Comparison of ENCODE assay signal across 17 mouse cellular contexts in genomic region chrX:93689287-93689686, GRCm38 (mm10). TPM values are rescaled to one million over a fixed set of nuclear protein-coding genes. Genes with fewer than 3 reads are reported as not detected.
DNase-seq lines count a peak whose midpoint lies in the region; ATAC-seq lines count a peak whose summit lies in the region.
"Had no signal": no experiment of that assay in that cellular context is flagged by ENCODE, and none has a peak within 500 bp of the region (broad histone marks: within the 10 kb centered on the region; RNA-seq: fewer than 3 reads in every experiment).

No protein-coding gene starts in this region.

- no peak overlapping the region for H3K9ac ChIP-seq in forebrain, embryonic 12.5 days
- H3K9ac ChIP-seq: forebrain, embryonic 13.5 days; hindbrain, embryonic 13.5 days; neural tube, embryonic 15.5 days had no signal

- peak; percentile 86 for ATAC-seq in common myeloid progenitor, adult 5-6 weeks (replicated peaks; ENCODE audit: low read depth, poor library complexity, severe bottlenecking)
- 0 out of 2 replicates have a peak, but pooled peaks have one; percentile 59 for ATAC-seq in megakaryocyte-erythroid progenitor cell, adult 5-6 weeks (replicated peaks; ENCODE audit: low FRiP score, low TSS enrichment, poor library complexity, severe bottlenecking)
- no peak for ATAC-seq in forebrain, embryonic 12.5 days (ENCODE audit: low FRiP score)
- ATAC-seq: forebrain, embryonic 13.5 days had no signal

- H3K4me1 ChIP-seq in forebrain, embryonic 12.5 days, result no peaks in the 10 kb centered on the region
- H3K4me1 ChIP-seq: forebrain, embryonic 13.5 days; hindbrain, embryonic 13.5 days; neural tube, embryonic 15.5 days had no signal

- no peaks in the 10 kb centered on the region for H3K27me3 ChIP-seq in forebrain, embryonic 12.5 days
- H3K27me3 ChIP-seq: forebrain, embryonic 13.5 days; hindbrain, embryonic 13.5 days; neural tube, embryonic 15.5 days had no signal

- H3K4me2 ChIP-seq in forebrain, embryonic 12.5 days, result no peak overlapping the region
- H3K4me2 ChIP-seq: forebrain, embryonic 13.5 days; hindbrain, embryonic 13.5 days; neural tube, embryonic 15.5 days had no signal

- H3K4me3 ChIP-seq in forebrain, embryonic 12.5 days (replicated peaks), result no peak overlapping the region
- H3K4me3 ChIP-seq: forebrain, embryonic 13.5 days; heart, adult 2 months; hindbrain, embryonic 13.5 days; neural tube, embryonic 15.5 days had no signal

- DNase-seq in 416B (ENCODE audit: low read depth), result peak; percentile 73
- DNase-seq in CD4-positive, CD25-positive, alpha-beta regulatory T cell, adult 2 months (ENCODE audit: low read depth, low spot score), result peak; percentile 16
- no peak for DNase-seq in layer of hippocampus, adult 18-20 months (ENCODE audit: low spot score in 2 of 2)
- DNase-seq in gastrocnemius, adult 8-10 months (ENCODE audit: low spot score in 2 of 2), result no peak
- DNase-seq: adrenal gland, adult 2 months; cerebellum, adult 9-11 months; embryo, embryonic 11 days; heart, adult 2 months; kidney, adult 18-20 months; lung, adult 18-20 months; retina, postnatal 1 day had no signal

- H3K9me3 ChIP-seq in forebrain, embryonic 12.5 days, result no peaks in the 10 kb centered on the region
- H3K9me3 ChIP-seq: forebrain, embryonic 13.5 days; hindbrain, embryonic 13.5 days; neural tube, embryonic 15.5 days had no signal

- WGBS in forebrain, embryonic 12.5 days, result 84% methylated on average over 6 of the region's 6 CpGs

- no peak overlapping the region for H3K27ac ChIP-seq in forebrain, embryonic 12.5 days
- H3K27ac ChIP-seq: forebrain, embryonic 13.5 days; heart, adult 2 months; hindbrain, embryonic 13.5 days; neural tube, embryonic 15.5 days had no signal

- H3K36me3 ChIP-seq in forebrain, embryonic 12.5 days (replicated peaks), result no peaks in the 10 kb centered on the region
- H3K36me3 ChIP-seq: hindbrain, embryonic 13.5 days; neural tube, embryonic 15.5 days had no signal

RNA-seq across cellular contexts. Expression of gene Pcyt1b, which starts 34.6 kb away (rescaled TPM):
- total RNA-seq in common myeloid progenitor, adult 5-6 weeks (2017), result 4.5 and 7.2 TPM in 2 replicates
- 8.0 and 10.8 TPM in 2 replicates for total RNA-seq in megakaryocyte-erythroid progenitor cell, adult 5-6 weeks (2014; fragmentation: Nextera tagmentation)
- total RNA-seq in megakaryocyte-erythroid progenitor cell, adult 5-6 weeks (2017), result 8.1 and 31.5 TPM in 2 replicates
- total RNA-seq in layer of hippocampus, adult 18-20 months (2021), result 10 to 100 TPM; 25.5 to 29.7 TPM
- 16.1 and 18.0 TPM in 2 replicates for polyA plus RNA-seq in forebrain, embryonic 12.5 days (2016; fragmentation: Nextera tagmentation; extraction: Ambion mirVana)
- under 1 TPM in 2 of 4 experiments, not detected in 2; 0.07 to 0.39 TPM for total RNA-seq in gastrocnemius, adult 8-10 months (2022)

RNA-seq across cellular contexts. Expression of gene Pola1, which starts 57.3 kb away (rescaled TPM):
- 144 and 170 TPM in 2 replicates for total RNA-seq in common myeloid progenitor, adult 5-6 weeks (2017)
- total RNA-seq in megakaryocyte-erythroid progenitor cell, adult 5-6 weeks (2014; fragmentation: Nextera tagmentation), result 63.1 and 65.0 TPM in 2 replicates
- total RNA-seq in megakaryocyte-erythroid progenitor cell, adult 5-6 weeks (2017), result 117 and 131 TPM in 2 replicates
- 10 to 100 TPM in 1 of 2 experiments, 1 to 10 TPM in 1; 6.8 to 10.1 TPM for total RNA-seq in layer of hippocampus, adult 18-20 months (2021)
- polyA plus RNA-seq in forebrain, embryonic 12.5 days (2016; fragmentation: Nextera tagmentation; extraction: Ambion mirVana), result 23.6 and 23.9 TPM in 2 replicates
- total RNA-seq in gastrocnemius, adult 8-10 months (2022), result 1 to 10 TPM; 1.3 to 2.9 (median 1.6) TPM

Comparison
In these comparisons a context has a peak if more than half of its experiments do, and no peak if none do; other contexts are left out.
1. DNase-seq: peak in 416B (single experiment) and CD4-positive, CD25-positive, alpha-beta regulatory T cell, adult 2 months (single experiment); none in layer of hippocampus, adult 18-20 months (0 of 2) and gastrocnemius, adult 8-10 months (0 of 2).
2. RNA of gene Pola1, which starts 57.3 kb away (total RNA-seq): 144 to 170 TPM in common myeloid progenitor, adult 5-6 weeks and 63.1 to 131 TPM in megakaryocyte-erythroid progenitor cell, adult 5-6 weeks; 6.8 to 10.1 TPM in layer of hippocampus, adult 18-20 months and 1.3 to 2.9 TPM in gastrocnemius, adult 8-10 months; every median in the first group is over 4 times any median in the second.